Mouse (Mus musculus) bone marrow macrophage, adult 2 months (primary cell): ENCODE data around the gene Tspoap1.

Source experiments
- CTCF ChIP-seq: IDR thresholded peaks from 2 replicates; pipeline ENCODE4 v1.5.1; 2012; ENCODE audit warnings: low read depth, mild to moderate bottlenecking, low read length, moderate library complexity
- POLR2A ChIP-seq: IDR thresholded peaks from 2 replicates; pipeline ENCODE4 v1.6.1; 2012; ENCODE audit warnings: mild to moderate bottlenecking, low read depth, low read length, borderline replicate concordance

DNA sequence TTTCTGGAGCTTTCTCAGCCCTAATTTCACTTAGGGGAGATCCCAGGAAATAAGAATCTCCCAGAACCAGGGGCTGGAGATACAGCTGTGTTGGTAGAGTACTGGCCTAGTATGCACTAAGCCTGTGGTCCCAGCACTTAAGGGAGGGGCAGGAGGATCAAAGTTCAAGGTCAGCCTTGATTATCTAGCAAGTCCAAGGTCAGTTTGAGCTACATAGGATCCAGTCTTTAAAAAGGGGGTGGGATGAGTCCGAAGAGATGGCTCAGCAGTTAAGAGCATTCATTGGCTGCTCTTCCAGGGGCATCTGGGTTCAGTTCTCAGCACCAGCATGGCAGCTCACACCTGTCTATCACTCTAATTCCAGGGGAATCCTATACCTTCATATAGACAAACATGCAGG is 8.0 kb upstream of the Tspoap1 start:
- no peak for TF ChIP-seq POLR2A
- TF ChIP-seq CTCF, result no peak
